Mouse (Mus musculus) liver, embryonic 13.5 days (tissue): ENCODE results near the gene Kcnn3. TPM values are rescaled to one million over a fixed set of nuclear protein-coding genes. Genes with fewer than 3 reads are reported as not detected.

Source experiments
- ATAC-seq: fragments of 200-750 bp; cut with Nextera tagmentation; 2 replicates; pipeline ENCODE4 v1.8.0; 2017; ENCODE audit warnings: low read depth, mild to moderate bottlenecking, moderate number of reproducible peaks, moderate library complexity
- DNase-seq: peaks from one replicate; pipeline ENCODE4 v3.0.0; 2022
- H3K27ac ChIP-seq: fragments of 300-500 bp; sonication (generic); 2 replicates; pipeline ENCODE4 v1.5.1; 2015; ENCODE audit warnings: moderate library complexity, mild to moderate bottlenecking, inconsistent platforms
- H3K27me3 ChIP-seq: fragments of 300-500 bp; sonication (generic); 2 replicates; pipeline ENCODE4 v1.6.1; 2015; ENCODE audit warnings: mild to moderate bottlenecking, inconsistent platforms
- H3K36me3 ChIP-seq: fragments of 300-500 bp; sonication (generic); 2 replicates; pipeline ENCODE4 v1.6.1; 2015; ENCODE audit warnings: mild to moderate bottlenecking, inconsistent platforms
- H3K4me1 ChIP-seq: fragments of 300-500 bp; sonication (generic); replicated peaks from 2 replicates; pipeline ENCODE4 v1.6.1; 2015; ENCODE audit warnings: inconsistent platforms
- H3K4me2 ChIP-seq: fragments of 300-500 bp; sonication (generic); 2 replicates; pipeline ENCODE4 v1.6.1; 2015; ENCODE audit warnings: inconsistent platforms, mild to moderate bottlenecking, moderate library complexity
- H3K4me3 ChIP-seq: fragments of 300-500 bp; sonication (generic); replicated peaks from 2 replicates; pipeline ENCODE4 v1.5.1; 2015; ENCODE audit warnings: mild to moderate bottlenecking, inconsistent platforms
- H3K9ac ChIP-seq: fragments of 300-500 bp; sonication (generic); 2 replicates; pipeline ENCODE4 v1.6.1; 2015; ENCODE audit warnings: mild to moderate bottlenecking, inconsistent platforms
- H3K9me3 ChIP-seq: fragments of 300-500 bp; sonication (generic); replicated peaks from 2 replicates; pipeline ENCODE4 v1.6.1; 2016; ENCODE audit warnings: inconsistent platforms
- WGBS: fragments of 180-500 bp; shearing (Covaris S2); methylation state at CpG from one replicate; pipeline ENCODE4 v1.1.7; 2015; ENCODE audit not compliant: insufficient replicate concordance; 5-methylcytosine and 5-hydroxymethylcytosine counted together
- polyA plus RNA-seq: library from polyadenylated mRNA; unstranded; fragments of >200 nt; fragmentation: Nextera tagmentation; extraction: Ambion mirVana; gene quantifications from 2 replicates; pipeline ENCODE4 v1.2.1, GENCODE M21; 2015

Kcnn3 gene
- polyA plus RNA-seq, 1 experiment from 2014 or later: 0.03 TPM

- Histone ChIP-seq H3K4me2 (no peak overlapping the region), H3K4me1 (no peaks in the 10 kb centered on the region), H3K9ac (no peak overlapping the region), H3K27me3 (no peaks in the 10 kb centered on the region), H3K9me3 (no peaks in the 10 kb centered on the region), H3K27ac (no peak overlapping the region), H3K36me3 (no peaks in the 10 kb centered on the region), H3K4me3 (no peak overlapping the region)
- ATAC-seq: no peak; the same call in 1 of the 2 replicates
- 58% methylated on average over 18 of the region's 18 CpGs for WGBS
- no peak for DNase-seq
Observed at GRCm38 (mm10) chr3:89613526-89614523, 93.9 kb downstream of the Kcnn3 start.

GRCm38 (mm10) chr3:89616861-89617260, 96.9 kb downstream of the Kcnn3 start:
- Histone ChIP-seq H3K4me3 (no peak overlapping the region), H3K36me3 (no peaks in the 10 kb centered on the region), H3K9ac (no peak overlapping the region), H3K27me3 (0 out of 2 replicates have a peak, but pooled peaks cover 3% of the 10 kb centered on the region), H3K27ac (no peak overlapping the region), H3K9me3 (no peaks in the 10 kb centered on the region), H3K4me1 (no peaks in the 10 kb centered on the region), H3K4me2 (no peak overlapping the region)
- 37% methylated on average over 6 of the region's 6 CpGs for WGBS
- no peak for DNase-seq
- no peak for ATAC-seq

GRCm38 (mm10) chr3:89617360-89617759, 97.4 kb downstream of the Kcnn3 start:
- no peak overlapping the region for H3K9ac ChIP-seq
- no peak overlapping the region for H3K4me3 ChIP-seq
- no peaks in the 10 kb centered on the region for H3K4me1 ChIP-seq
- no peaks in the 10 kb centered on the region for H3K9me3 ChIP-seq
- DNase-seq (no peak), ATAC-seq (no peak)
- no peaks in the 10 kb centered on the region for H3K36me3 ChIP-seq
- no peak overlapping the region for H3K27ac ChIP-seq
- H3K4me2 ChIP-seq: no peak overlapping the region
- 0 out of 2 replicates have a peak, but pooled peaks cover 3% of the 10 kb centered on the region for H3K27me3 ChIP-seq
- WGBS: 73% methylated on average over 2 of the region's 2 CpGs

GRCm38 (mm10) chr3:89622825-89623224, 102.9 kb downstream of the Kcnn3 start:
- Histone ChIP-seq H3K27me3 (0 out of 2 replicates have a peak, but pooled peaks cover 3% of the 10 kb centered on the region), H3K4me3 (no peak overlapping the region), H3K4me2 (no peak overlapping the region), H3K27ac (no peak overlapping the region), H3K9me3 (no peaks in the 10 kb centered on the region), H3K4me1 (no peaks in the 10 kb centered on the region), H3K36me3 (no peaks in the 10 kb centered on the region), H3K9ac (no peak overlapping the region)
- ATAC-seq (no peak), DNase-seq (no peak)
- WGBS: 35% methylated on average over 6 of the region's 6 CpGs

- no peaks in the 10 kb centered on the region for H3K4me1 ChIP-seq
- no peak overlapping the region for H3K4me2 ChIP-seq
- no peaks in the 10 kb centered on the region for H3K9me3 ChIP-seq
- DNase-seq: no peak
- H3K9ac ChIP-seq: no peak overlapping the region
- H3K36me3 ChIP-seq: no peaks in the 10 kb centered on the region
- H3K27ac ChIP-seq: no peak overlapping the region
- 0 out of 2 replicates have a peak, but pooled peaks cover 3% of the 10 kb centered on the region for H3K27me3 ChIP-seq
- 33% methylated on average over 4 of the region's 4 CpGs for WGBS
- H3K4me3 ChIP-seq: no peak overlapping the region
- ATAC-seq: no peak
Observed at GRCm38 (mm10) chr3:89623531-89623930, 103.6 kb downstream of the Kcnn3 start.

- ATAC-seq (no peak), DNase-seq (no peak)
- H3K36me3 ChIP-seq: no peaks in the 10 kb centered on the region
- no peak overlapping the region for H3K27ac ChIP-seq
- WGBS: 74% methylated on average over 6 of the region's 6 CpGs
- H3K4me1 ChIP-seq: no peaks in the 10 kb centered on the region
- no peaks in the 10 kb centered on the region for H3K9me3 ChIP-seq
- no peak overlapping the region for H3K9ac ChIP-seq
- H3K4me3 ChIP-seq: no peak overlapping the region
- H3K27me3 ChIP-seq: 0 out of 2 replicates have a peak, but pooled peaks cover 3% of the 10 kb centered on the region
- H3K4me2 ChIP-seq: no peak overlapping the region
Observed at GRCm38 (mm10) chr3:89624001-89624400, 104.0 kb downstream of the Kcnn3 start.

GRCm38 (mm10) chr3:89624814-89625445, 105.0 kb downstream of the Kcnn3 start:
- Histone ChIP-seq H3K36me3 (no peaks in the 10 kb centered on the region), H3K4me1 (no peaks in the 10 kb centered on the region), H3K4me3 (no peak overlapping the region), H3K9me3 (no peaks in the 10 kb centered on the region), H3K27ac (no peak overlapping the region), H3K9ac (no peak overlapping the region), H3K27me3 (0 out of 2 replicates have a peak, but pooled peaks cover 6% of the 10 kb centered on the region), H3K4me2 (no peak overlapping the region)
- no peak for ATAC-seq
- no peak for DNase-seq
- WGBS: 58% methylated on average over 5 of the region's 5 CpGs

- Histone ChIP-seq H3K27me3 (0 out of 2 replicates have a peak, but pooled peaks cover 4% of the 10 kb centered on the region), H3K4me1 (no peaks in the 10 kb centered on the region), H3K9me3 (no peaks in the 10 kb centered on the region), H3K4me2 (no peak overlapping the region), H3K36me3 (no peaks in the 10 kb centered on the region), H3K4me3 (no peak overlapping the region), H3K9ac (no peak overlapping the region), H3K27ac (no peak overlapping the region)
- DNase-seq (no peak), ATAC-seq (no peak)
- 46% methylated on average over 4 of the region's 4 CpGs for WGBS
Observed at GRCm38 (mm10) chr3:89626556-89626955, 106.6 kb downstream of the Kcnn3 start.

GRCm38 (mm10) chr3:89629811-89630210, 109.8 kb downstream of the Kcnn3 start:
- no peaks in the 10 kb centered on the region for H3K9me3 ChIP-seq
- no peak overlapping the region for H3K27ac ChIP-seq

GRCm38 (mm10) chr3:89631750-89632149, 111.8 kb downstream of the Kcnn3 start:
- H3K27ac ChIP-seq: no peak overlapping the region
- no peak overlapping the region for H3K4me3 ChIP-seq
- no peak for ATAC-seq
- 57% methylated on average over 5 of the region's 5 CpGs for WGBS
- H3K27me3 ChIP-seq: 0 out of 2 replicates have a peak, but pooled peaks cover 3% of the 10 kb centered on the region
- no peaks in the 10 kb centered on the region for H3K4me1 ChIP-seq
- DNase-seq: no peak
- no peaks in the 10 kb centered on the region for H3K36me3 ChIP-seq
- H3K4me2 ChIP-seq: no peak overlapping the region
- no peak overlapping the region for H3K9ac ChIP-seq
- no peaks in the 10 kb centered on the region for H3K9me3 ChIP-seq

More at GRCm38 (mm10) chr3:89629811-89630210, 109.8 kb downstream of the Kcnn3 start:
- H3K27me3 ChIP-seq: 0 out of 2 replicates have a peak, but pooled peaks cover 3% of the 10 kb centered on the region
- H3K4me2 ChIP-seq: no peak overlapping the region
- H3K4me3 ChIP-seq: no peak overlapping the region
- 61% methylated on average over 3 of the region's 3 CpGs for WGBS
- DNase-seq (no peak), ATAC-seq (no peak)
- H3K36me3 ChIP-seq: no peaks in the 10 kb centered on the region
- no peak overlapping the region for H3K9ac ChIP-seq
- no peaks in the 10 kb centered on the region for H3K4me1 ChIP-seq

- Histone ChIP-seq H3K9me3 (no peaks in the 10 kb centered on the region), H3K27ac (no peak overlapping the region), H3K4me1 (no peaks in the 10 kb centered on the region), H3K27me3 (0 out of 2 replicates have a peak, but pooled peaks cover 3% of the 10 kb centered on the region), H3K9ac (no peak overlapping the region), H3K36me3 (no peaks in the 10 kb centered on the region), H3K4me2 (no peak overlapping the region), H3K4me3 (no peak overlapping the region)
- 62% methylated on average over 6 of the region's 6 CpGs for WGBS
- DNase-seq (no peak), ATAC-seq (no peak)
Observed at GRCm38 (mm10) chr3:89633531-89633930, 113.6 kb downstream of the Kcnn3 start.
